Mouse (Mus musculus): ENCODE results near the gene Esr2. TPM values are rescaled to one million over a fixed set of nuclear protein-coding genes. Genes with fewer than 3 reads are reported as not detected.

Gene Esr2
- polyA plus RNA-seq, 1 experiment from 2014 or later, result 0.13 TPM

DNA sequence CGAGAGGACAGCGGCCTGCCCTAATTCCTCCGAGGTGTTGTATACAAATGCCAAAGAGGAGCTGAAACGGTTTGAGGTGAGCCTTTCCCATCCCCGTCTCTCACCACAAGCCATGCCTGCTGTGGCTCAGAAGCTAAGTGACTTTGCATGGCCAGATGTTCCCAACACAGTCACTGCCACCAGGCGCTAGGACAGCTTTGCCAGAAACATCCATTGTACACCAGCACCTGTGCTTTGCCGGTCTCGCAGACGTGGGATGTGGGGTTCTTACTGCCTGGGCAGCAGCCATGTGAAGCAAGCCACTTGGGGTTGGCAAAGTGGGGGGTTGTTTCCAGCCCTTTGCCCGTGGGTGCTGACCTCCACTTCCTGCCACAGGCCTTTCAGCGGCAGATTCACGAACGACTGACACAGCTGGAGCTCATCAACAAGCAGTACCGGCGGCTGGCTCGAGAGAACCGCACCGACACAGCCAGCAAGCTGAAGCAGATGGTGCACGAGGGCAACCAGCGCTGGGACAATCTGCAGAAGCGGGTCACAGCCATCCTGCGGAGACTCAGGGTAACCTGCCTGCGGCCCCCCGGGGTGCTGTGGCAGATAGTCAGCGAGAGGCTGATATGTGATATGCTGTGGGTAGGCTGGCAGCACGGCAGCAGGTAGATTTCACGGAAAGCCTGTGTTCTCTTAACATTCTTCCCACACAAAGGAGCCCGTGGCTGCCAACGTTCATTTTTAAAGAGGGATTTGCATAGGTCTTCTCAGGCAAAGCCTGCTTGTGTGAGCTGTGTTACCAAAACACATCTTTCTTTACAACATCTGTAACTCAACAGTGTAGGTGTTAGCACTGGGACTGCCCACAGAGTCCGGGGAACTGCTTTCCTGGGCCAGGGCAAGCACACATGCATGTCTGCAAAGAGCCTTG, 81.7 kb downstream of the Esr2 start:
- H3K4me1 ChIP-seq, result no peaks in the 10 kb centered on the region
- no peak overlapping the region for H3K4me2 ChIP-seq
- no peak overlapping the region for H3K4me3 ChIP-seq (replicated peaks)
- H3K27me3 ChIP-seq, result no peaks in the 10 kb centered on the region
- H3K36me3 ChIP-seq (replicated peaks), result peaks cover 81% of the 10 kb centered on the region
- no peak for ATAC-seq (ENCODE audit: low FRiP score)
- no peak overlapping the region for H3K9ac ChIP-seq
- H3K9me3 ChIP-seq, result no peaks in the 10 kb centered on the region
- H3K27ac ChIP-seq, result no peak overlapping the region
- WGBS, result 84% methylated on average over 30 of the region's 30 CpGs

GRCm38 (mm10) chr12:76093613-76094588, 83.2 kb downstream of the Esr2 start:
- H3K4me2 ChIP-seq, result no peak overlapping the region
- H3K4me3 ChIP-seq (replicated peaks), result no peak overlapping the region
- H3K36me3 ChIP-seq (replicated peaks), result peaks cover 75% of the 10 kb centered on the region
- H3K4me1 ChIP-seq, result no peaks in the 10 kb centered on the region
- 95% methylated on average over 15 of the region's 15 CpGs for WGBS
- no peaks in the 10 kb centered on the region for H3K9me3 ChIP-seq
- H3K9ac ChIP-seq, result no peak overlapping the region
- H3K27ac ChIP-seq, result no peak overlapping the region
- no peaks in the 10 kb centered on the region for H3K27me3 ChIP-seq
- no peak for ATAC-seq (ENCODE audit: low FRiP score)

- WGBS, result 94% methylated on average over 11 of the region's 11 CpGs
Observed at GRCm38 (mm10) chr12:76092789-76093466, 84.1 kb downstream of the Esr2 start.

GRCm38 (mm10) chr12:76087025-76087424, 90.0 kb downstream of the Esr2 start:
- peaks cover 48% of the 10 kb centered on the region for H3K36me3 ChIP-seq (replicated peaks)
- no peak overlapping the region for H3K27ac ChIP-seq
- no peak for ATAC-seq (ENCODE audit: low FRiP score)
- peaks cover 1% of the 10 kb centered on the region; the same call in 1 of the 2 replicates for H3K4me1 ChIP-seq
- H3K27me3 ChIP-seq, result no peaks in the 10 kb centered on the region
- H3K4me2 ChIP-seq, result no peak overlapping the region
- no peak overlapping the region for H3K9ac ChIP-seq
- no peak overlapping the region for H3K4me3 ChIP-seq (replicated peaks)
- H3K9me3 ChIP-seq, result no peaks in the 10 kb centered on the region
- 92% methylated on average over 13 of the region's 13 CpGs for WGBS

More at GRCm38 (mm10) chr12:76092789-76093466, 84.1 kb downstream of the Esr2 start:
- Histone ChIP-seq H3K4me3 (replicated peaks) (no peak overlapping the region), H3K9me3 (no peaks in the 10 kb centered on the region), H3K4me2 (no peak overlapping the region), H3K36me3 (replicated peaks) (peaks cover 72% of the 10 kb centered on the region), H3K27ac (no peak overlapping the region), H3K27me3 (no peaks in the 10 kb centered on the region), H3K9ac (no peak overlapping the region), H3K4me1 (no peaks in the 10 kb centered on the region)
- no peak for ATAC-seq (ENCODE audit: low FRiP score)

DNA sequence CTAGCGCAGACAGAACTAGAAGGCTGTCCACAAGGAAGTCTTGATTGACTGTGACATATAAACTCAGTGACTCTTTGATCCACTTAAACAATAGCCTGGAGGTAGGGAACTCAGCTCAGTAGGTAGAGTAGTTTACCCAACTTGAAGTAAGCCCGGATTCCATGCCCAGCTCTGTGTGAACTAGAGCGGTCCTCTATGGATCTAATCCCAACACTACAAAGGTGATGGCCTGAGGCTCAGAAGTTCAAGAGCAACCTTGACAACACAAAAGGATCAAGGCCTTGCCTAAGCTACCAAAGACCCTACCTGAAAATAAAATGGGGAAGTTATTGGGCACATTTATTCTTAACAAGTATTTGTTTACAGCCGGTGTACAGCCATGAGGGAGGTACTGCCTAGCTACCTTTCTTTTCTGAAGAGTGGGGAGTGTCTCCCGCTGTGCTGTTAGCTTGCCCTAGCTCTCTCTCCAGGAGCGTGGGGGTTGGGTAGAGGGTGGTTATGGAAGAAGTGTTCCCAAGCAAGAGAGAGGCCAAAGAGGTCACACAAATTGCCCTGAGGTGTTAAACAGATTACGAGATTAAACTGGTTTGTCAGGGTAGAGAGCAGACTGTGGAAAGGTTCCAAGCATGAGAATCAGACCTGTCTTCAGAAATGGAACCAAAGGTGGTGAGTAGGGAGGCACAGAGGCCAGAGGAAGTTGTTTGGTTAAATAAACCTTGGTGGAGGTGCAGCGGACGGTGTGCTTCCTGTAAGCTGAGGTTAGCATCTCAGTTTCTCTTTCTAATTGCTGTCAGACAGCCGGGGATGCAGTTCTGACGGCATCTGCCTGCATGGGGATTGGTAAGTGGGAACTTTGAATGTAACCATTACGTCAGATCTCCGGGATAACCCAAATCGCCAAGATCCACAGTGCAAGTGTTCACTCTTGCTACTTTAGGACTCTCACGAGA, 90.8 kb downstream of the Esr2 start:
- H3K27me3 ChIP-seq, result no peaks in the 10 kb centered on the region
- WGBS, result 76% methylated on average over 15 of the region's 15 CpGs
- H3K9ac ChIP-seq, result no peak overlapping the region
- no peak overlapping the region for H3K27ac ChIP-seq
- H3K4me3 ChIP-seq (replicated peaks), result no peak overlapping the region
- H3K36me3 ChIP-seq (replicated peaks), result peaks cover 47% of the 10 kb centered on the region
- H3K4me1 ChIP-seq, result peaks cover 9% of the 10 kb centered on the region
- H3K9me3 ChIP-seq, result no peaks in the 10 kb centered on the region
- no peak overlapping the region for H3K4me2 ChIP-seq
- ATAC-seq (ENCODE audit: low FRiP score), result no peak

GRCm38 (mm10) chr12:76085066-76085465, 92.0 kb downstream of the Esr2 start:
- Histone ChIP-seq H3K4me1 (peaks cover 16% of the 10 kb centered on the region), H3K36me3 (replicated peaks) (peaks cover 43% of the 10 kb centered on the region), H3K9me3 (no peaks in the 10 kb centered on the region), H3K27me3 (no peaks in the 10 kb centered on the region), H3K4me3 (replicated peaks) (no peak overlapping the region), H3K4me2 (no peak overlapping the region), H3K9ac (no peak overlapping the region), H3K27ac (no peak overlapping the region)
- WGBS, result 89% methylated on average over 9 of the region's 9 CpGs
- ATAC-seq (ENCODE audit: low FRiP score), result no peak

- Histone ChIP-seq H3K9ac (peak overlapping the region; percentile 41), H3K27ac (peak overlapping the region; percentile 76), H3K27me3 (no peaks in the 10 kb centered on the region), H3K36me3 (replicated peaks) (peaks cover 40% of the 10 kb centered on the region), H3K4me1 (peaks cover 16% of the 10 kb centered on the region), H3K4me3 (replicated peaks) (peak overlapping the region; percentile 28), H3K9me3 (no peaks in the 10 kb centered on the region), H3K4me2 (peak overlapping the region; percentile 41)
- peak; percentile 92 for ATAC-seq (ENCODE audit: low FRiP score)
- WGBS, result 6% methylated on average over 22 of the region's 22 CpGs
Observed at GRCm38 (mm10) chr12:76081557-76082211, 95.4 kb downstream of the Esr2 start.

DNA sequence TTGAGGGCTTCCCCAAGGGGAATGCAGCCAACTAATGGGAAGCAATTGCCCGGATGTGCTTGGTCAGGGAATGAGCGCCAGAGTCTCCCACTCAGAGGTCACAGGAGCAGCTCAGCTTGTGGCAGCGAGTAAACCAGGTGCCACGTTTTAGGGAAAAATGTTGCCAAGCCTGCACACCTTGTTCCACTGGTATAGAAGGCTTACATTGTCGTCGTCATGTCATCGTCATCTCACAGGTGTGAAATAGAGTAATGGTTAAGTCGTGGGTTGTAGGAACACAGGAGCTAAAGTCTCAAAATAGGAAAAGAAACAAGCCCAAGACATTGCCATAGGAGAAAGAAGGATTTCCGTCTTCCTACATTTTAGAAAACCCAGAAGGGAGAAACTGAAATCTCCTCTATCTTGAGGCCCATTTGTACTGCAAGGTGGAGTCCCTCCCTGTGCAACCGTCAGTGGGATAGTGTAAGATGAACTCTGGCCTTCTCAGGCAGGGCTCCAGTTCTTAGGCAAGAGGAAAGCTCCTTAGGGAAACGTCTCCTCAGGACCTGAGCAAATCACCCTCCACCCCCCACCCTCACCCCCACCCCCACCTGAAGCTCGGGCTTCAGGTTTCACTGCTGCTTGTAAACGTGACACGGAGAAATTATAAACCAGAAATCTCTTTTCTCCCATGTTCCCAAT, 96.0 kb downstream of the Esr2 start:
- Histone ChIP-seq H3K27me3 (no peaks in the 10 kb centered on the region), H3K4me1 (peaks cover 16% of the 10 kb centered on the region), H3K9ac (peak overlapping the region; percentile 41), H3K9me3 (no peaks in the 10 kb centered on the region), H3K27ac (peak overlapping the region; percentile 76; the same call in 1 of the 2 replicates), H3K4me2 (peak overlapping the region; percentile 41), H3K36me3 (replicated peaks) (peaks cover 41% of the 10 kb centered on the region), H3K4me3 (replicated peaks) (peak overlapping the region; percentile 28)
- no peak for ATAC-seq (ENCODE audit: low FRiP score)
- WGBS, result 46% methylated on average over 14 of the region's 14 CpGs

DNA sequence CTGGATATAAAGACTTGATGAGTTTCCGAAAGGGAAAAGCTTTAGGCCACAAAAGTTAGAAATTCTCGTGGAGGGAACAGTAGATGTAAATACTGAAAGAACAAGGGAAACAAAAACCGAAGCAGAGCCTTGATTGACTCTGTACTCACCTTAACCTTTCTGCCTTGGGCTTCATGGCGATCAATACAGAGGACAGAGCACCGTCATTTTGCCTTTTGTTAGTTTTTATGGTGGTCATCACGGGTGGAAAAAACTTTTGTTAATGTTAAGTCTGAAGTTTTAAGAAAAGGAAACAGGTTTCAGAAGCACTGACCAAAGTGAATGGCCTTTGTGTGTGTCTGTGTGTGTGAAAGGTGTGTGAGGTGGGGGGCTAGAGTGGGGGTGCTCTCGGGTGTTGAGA, 103.1 kb downstream of the Esr2 start:
- ATAC-seq (ENCODE audit: low FRiP score), result no peak
- Histone ChIP-seq H3K4me3 (replicated peaks) (no peak overlapping the region), H3K4me2 (no peak overlapping the region), H3K9me3 (no peaks in the 10 kb centered on the region), H3K27me3 (no peaks in the 10 kb centered on the region), H3K27ac (no peak overlapping the region), H3K36me3 (replicated peaks) (peaks cover 39% of the 10 kb centered on the region), H3K4me1 (peaks cover 25% of the 10 kb centered on the region), H3K9ac (no peak overlapping the region)
- 21% methylated on average over 7 of the region's 7 CpGs for WGBS

DNA sequence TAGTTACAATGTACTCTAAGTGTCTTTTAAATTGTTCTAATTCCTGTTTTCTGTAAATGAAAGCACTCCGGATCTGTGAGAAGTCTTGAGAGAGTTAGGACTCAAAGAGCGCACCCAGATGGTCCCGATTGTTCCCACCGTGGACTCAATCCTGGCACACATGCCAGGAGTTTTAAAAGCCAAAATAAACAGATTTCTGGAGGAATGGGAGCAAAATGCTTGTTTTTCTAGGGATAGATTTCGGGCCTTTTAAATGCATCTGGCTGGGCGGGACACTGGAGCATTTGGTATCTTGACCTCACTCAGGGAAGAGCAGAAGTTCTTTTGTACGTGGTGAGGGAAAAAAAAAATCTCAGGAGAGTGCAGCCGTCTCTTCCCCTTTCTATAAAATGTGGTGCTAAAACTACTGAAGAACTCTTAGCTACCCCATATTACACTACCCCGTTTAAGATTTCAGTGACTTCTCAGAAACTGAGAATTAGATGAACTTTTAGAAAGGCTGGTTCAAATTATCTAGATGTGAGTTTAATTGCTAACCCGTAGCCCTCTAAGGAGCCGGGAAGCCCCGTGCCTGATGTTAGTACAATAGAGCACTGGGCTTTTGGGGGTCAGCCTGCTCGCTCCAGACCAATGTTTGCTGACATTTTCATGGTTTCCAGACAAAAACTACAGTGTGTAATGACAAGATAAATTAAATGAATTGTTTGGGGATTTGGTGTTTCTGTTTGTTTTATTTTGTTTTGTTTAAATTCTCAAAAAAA, 103.8 kb downstream of the Esr2 start:
- Histone ChIP-seq H3K27ac (no peak overlapping the region), H3K27me3 (no peaks in the 10 kb centered on the region), H3K4me3 (replicated peaks) (no peak overlapping the region), H3K9ac (no peak overlapping the region), H3K4me2 (0 out of 2 replicates have a peak overlapping the region, but pooled peaks have one; percentile 13), H3K4me1 (peaks cover 25% of the 10 kb centered on the region), H3K9me3 (no peaks in the 10 kb centered on the region), H3K36me3 (replicated peaks) (peaks cover 38% of the 10 kb centered on the region)
- no peak for ATAC-seq (ENCODE audit: low FRiP score)
- WGBS, result 9% methylated on average over 13 of the region's 13 CpGs
